Mouse (Mus musculus) urinary bladder, postnatal 4 days (tissue): Measurements from ENCODE around the gene Elmo1.

Experiments
- DNase-seq, 2 experiments: peaks; one replicate each; pipeline ENCODE4 v3.0.0; 2021 to 2022; ENCODE audit warnings: low spot score in 2 of 2

The Elmo1 gene

GRCm38 (mm10) chr13:20157059-20157458, 66.7 kb downstream of the Elmo1 start:
- no peak for DNase-seq

GRCm38 (mm10) chr13:20157529-20157928, 67.1 kb downstream of the Elmo1 start:
- no peak for DNase-seq

- no peak for DNase-seq
Observed at GRCm38 (mm10) chr13:20163339-20163954, 73.1 kb downstream of the Elmo1 start.

GRCm38 (mm10) chr13:20164837-20165236, 74.4 kb downstream of the Elmo1 start:
- no peak for DNase-seq

DNA sequence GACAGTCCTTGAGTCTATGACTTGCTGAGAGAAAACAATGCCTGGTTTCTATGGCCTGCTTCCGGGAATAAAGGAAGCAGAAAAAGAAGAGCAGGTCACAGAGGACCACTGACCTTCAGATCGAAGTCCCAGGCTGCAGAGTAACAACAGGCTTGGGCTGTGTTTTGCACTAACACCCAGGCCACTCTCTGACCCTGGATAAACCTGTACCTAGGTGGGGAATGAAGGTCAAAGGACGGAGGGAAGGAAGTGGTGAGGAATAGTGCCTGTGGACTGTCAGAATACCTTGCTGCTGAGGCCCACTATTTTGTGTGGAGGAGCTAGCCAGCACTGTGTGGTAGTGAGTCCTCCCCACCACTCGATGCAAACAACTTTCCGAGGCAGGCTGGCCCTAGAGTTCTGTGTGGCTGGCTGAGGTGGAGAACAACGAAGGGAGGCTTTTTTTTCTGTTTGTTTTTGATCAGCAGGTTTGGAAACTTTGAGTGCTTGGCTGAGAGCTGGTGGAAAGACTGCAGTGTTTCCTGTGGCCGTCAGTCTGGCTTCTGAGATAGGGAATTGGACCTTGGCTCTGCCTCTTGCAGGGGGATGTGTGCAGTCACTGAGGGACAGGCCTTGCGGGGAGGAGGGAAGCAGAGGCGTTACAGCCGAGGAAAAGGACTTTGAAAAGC, 83.7 kb downstream of the Elmo1 start:
- peak in 1 of 2 experiments; percentile 19 for DNase-seq

DNA sequence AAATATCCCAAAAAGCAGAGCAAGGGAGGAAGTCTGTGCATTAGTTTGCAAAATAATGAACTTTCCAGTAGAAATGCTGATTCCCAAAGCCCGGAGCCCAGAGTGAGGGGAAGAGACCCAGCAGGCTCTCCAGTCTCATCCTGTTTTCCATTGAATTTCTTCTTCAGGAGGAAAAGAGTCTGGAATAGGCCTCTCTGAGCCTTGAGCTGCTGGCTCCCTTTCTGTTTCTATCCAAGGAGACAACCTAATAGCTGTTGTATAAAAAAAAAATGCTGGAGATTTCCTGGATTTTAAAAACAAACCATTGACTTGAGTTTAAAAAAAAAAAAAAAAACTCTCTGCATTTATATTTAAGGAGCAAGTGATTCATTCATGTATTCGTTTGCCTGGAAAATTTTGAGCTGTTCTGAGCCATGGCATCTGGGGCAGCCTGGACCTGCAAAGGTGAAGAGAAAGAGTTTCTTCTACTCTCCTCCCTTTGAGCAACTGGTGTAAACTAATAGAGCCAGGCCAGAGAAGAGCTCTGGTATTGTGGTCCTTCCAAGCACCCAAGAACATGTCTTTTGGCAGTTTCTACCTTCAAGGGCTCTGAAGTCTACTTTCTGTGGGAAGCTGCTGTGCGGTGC, 84.4 kb downstream of the Elmo1 start:
- no peak for DNase-seq

DNA sequence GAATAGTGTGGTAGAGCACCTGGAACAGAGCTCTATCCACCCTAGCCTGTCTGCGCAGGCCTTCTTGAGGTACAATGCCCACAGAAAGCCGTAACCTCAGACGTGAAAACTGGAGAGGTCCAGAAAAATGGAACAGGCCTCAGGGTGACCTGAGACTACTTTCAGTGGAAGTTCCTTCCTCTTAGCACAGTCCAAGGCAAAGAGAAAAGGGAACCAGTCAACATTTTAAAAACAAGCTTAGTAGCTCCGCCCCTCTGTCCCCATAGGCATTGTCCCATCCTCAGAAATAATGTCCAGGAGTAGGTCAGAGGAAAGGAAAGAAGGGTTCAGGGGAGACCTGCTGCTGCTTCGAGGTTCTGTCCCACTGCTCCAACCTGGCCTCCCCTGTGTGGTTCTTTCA, 90.3 kb downstream of the Elmo1 start:
- DNase-seq = no peak

- DNase-seq = no peak
Observed at GRCm38 (mm10) chr13:20181321-20181720, 90.9 kb downstream of the Elmo1 start.

DNA sequence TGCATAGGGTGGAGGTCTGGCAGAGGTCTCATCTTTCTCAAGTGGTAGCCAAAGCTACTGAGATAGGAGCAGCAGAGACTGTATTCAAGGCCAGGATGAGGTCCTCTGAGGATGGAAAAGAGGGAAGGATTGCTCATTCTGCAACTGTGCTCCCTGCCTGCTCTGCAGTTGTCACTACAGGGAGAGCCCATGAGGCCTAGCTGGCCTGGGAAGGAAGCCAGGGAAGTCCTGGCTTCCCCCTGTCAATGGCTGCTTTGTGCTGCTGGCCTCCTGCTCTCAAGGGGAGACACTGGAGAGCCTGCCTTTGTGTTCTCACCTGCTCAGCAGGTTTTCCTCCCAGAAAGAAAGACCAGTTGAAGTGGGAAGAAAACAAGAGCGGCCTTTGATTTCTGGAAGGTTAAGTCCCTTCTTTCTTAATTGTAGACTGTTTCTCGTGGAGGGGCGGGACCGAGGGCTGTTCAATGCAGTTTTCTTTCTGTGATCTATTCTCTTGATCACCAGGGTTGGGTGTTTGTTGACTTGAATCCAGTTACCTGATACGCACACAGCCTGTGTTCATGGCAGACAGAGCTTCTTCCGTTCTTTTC, 91.9 kb downstream of the Elmo1 start:
- DNase-seq = no peak

DNA sequence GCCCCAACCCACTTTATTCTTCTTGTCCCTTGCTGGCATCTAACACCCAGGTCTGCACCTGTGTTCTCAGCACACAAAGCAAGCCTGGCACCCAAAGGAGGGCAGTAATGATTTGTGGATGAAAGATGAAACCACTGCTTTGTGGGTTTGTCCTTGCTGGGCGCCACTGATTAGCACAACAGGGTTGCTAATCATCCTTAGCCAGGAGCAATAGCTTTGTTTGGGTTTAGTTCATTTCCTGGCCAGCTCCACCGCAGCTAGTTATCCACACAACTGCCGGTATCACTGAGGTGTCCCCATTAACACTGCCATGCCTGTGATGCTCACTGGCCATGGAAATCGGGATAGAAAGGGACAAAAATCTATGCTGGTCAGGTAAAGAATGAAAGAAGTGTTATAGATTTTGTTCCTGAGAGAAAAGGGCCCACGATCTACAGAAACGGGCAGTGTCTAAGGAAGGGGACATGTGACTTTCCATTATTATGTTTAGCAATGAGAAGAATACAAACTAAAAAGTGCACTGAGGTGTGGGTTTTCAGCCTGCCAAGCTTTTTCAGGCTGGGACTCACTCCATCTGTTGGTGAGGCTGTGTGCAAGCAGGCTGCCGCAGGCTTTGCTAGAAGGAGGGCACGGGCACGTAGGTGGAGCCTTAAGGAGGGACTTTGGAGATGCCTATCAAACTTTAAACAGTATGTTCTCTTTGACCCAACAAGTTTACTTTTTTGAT, 93.3 kb downstream of the Elmo1 start:
- DNase-seq = no peak

DNA sequence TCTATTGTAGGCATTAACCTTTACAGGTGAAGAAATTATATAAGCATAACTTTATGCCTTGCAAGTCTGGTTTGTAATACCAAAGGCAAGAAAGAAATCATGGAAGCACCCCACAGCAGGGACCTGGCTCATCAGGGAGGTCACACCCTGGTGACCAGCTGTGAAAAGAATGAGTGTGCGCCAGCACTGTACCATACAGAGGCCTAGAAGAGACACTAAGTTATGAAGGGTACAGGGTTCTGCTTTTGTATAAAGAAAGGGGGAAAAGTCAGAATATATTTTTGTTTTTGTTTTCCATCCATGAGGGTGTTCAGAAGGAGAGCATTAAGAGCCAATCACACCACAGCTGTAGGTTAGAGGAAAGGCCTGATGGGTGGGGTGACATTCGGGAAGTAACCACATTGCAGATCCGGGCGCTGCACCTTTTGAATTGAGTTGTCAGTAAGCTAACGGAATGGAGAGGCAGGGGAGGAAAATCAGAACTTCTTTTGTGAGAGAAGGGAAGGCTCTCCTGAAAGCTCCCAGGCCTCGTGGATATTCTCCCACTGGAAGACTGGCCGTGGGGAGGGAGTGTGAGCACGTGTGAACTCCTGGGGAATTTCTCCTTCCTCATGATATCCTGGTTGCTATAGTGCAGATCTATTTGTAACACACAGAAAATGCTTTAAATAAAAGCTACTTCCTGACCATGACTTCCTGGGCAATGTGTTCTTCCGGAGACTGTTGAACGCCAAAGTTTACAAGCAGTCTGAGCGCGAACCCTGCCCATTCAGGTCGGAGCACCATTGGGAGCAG, 94.0 kb downstream of the Elmo1 start:
- DNase-seq = no peak

GRCm38 (mm10) chr13:20185034-20185846, 94.8 kb downstream of the Elmo1 start:
- DNase-seq = no peak

DNA sequence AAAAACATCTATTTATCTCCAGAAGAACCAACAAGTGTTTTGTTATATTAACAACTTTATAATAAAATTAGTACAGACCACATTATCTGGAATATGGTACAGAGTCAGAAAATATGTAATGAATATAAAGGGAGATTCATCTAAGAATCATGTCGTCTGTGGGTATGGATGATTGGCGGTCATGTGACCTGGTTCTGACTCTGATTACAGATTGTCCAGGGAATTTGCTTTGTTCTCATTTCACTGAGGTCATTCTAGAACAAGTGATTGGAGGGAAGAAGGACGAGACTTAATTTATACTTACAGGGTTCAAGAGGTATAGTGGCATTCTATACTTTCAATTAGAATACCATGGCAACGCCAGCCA, 95.4 kb downstream of the Elmo1 start:
- no peak for DNase-seq

DNA sequence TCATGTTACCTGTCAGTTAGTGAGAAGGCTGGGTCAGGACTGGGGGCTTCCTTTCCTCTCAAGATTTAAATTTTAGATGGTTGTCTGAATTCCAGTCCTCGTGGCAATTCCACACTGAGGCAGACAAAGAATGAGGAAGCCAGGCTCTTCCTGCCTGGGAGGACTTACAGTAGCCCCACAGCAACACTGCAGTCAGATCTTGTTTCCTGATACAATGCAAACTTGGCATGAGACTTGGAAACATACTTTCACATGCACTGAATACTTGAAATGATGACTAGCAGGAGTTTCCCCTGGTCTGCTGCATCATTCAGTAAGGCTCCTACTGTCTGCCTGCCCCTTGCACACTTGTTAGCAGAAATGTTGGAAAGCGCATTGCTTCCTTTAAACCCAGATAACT, 97.3 kb downstream of the Elmo1 start:
- DNase-seq = no peak

GRCm38 (mm10) chr13:20192009-20192584, 101.7 kb downstream of the Elmo1 start:
- DNase-seq = no peak

- no peak for DNase-seq
Observed at GRCm38 (mm10) chr13:20200582-20200981, 110.2 kb downstream of the Elmo1 start.

GRCm38 (mm10) chr13:20202617-20203016, 112.2 kb downstream of the Elmo1 start:
- no peak for DNase-seq

DNA sequence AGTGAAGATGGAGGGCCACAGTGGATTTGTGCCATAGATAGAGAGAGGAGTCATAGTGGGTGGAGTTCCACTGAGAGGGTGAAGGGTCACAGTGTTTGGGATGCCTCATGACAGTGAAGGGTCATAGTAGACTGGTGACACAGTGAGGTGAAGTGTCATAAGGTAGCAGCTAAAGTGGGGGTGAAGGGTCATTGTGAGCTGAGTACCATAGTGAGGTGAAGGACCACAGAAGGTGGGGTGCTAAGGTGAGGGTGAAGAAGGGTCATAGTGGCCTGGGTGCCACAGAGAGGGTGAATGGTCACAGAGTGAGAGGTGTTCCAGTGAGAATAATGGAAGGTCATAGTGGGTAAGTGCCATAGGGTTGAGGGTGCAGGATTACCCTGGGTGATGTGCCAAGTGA, 113.8 kb downstream of the Elmo1 start:
- DNase-seq = no peak

GRCm38 (mm10) chr13:20205007-20205745, 114.8 kb downstream of the Elmo1 start:
- no peak for DNase-seq

- DNase-seq = no peak
Observed at GRCm38 (mm10) chr13:20205746-20206145, 115.3 kb downstream of the Elmo1 start.
